Mouse (Mus musculus) thymus, adult 2 months (tissue): Measurements from ENCODE around the gene Mycbpap. TPM values are rescaled to one million over a fixed set of nuclear protein-coding genes. Genes with fewer than 3 reads are reported as not detected.
A peak's percentile ranks its signal among the peaks of the same experiment; 100 is the strongest.

Experiments used
- DNase-seq: peaks from one replicate; pipeline ENCODE4 v3.0.0; 2021
- H3K27ac ChIP-seq: fragments of 200-500 bp; 2 replicates; pipeline ENCODE4 v1.5.1; 2012; ENCODE audit warnings: low read length, control low read depth; ENCODE audit not compliant: control insufficient read depth, insufficient read depth
- H3K27me3 ChIP-seq: fragments of 200-500 bp; 2 replicates; pipeline ENCODE4 v1.6.1; 2012; ENCODE audit warnings: mild to moderate bottlenecking, low read length, moderate library complexity, mixed read lengths; ENCODE audit not compliant: control insufficient read depth, insufficient read depth
- H3K36me3 ChIP-seq: fragments of 200-500 bp; 2 replicates; pipeline ENCODE4 v1.6.1; 2012; ENCODE audit warnings: mild to moderate bottlenecking, low read length, moderate library complexity; ENCODE audit not compliant: control insufficient read depth, insufficient read depth
- H3K4me1 ChIP-seq: fragments of 200-500 bp; replicated peaks from 2 replicates; pipeline ENCODE4 v1.6.1; 2012; ENCODE audit warnings: low read length; ENCODE audit not compliant: control insufficient read depth, insufficient read depth
- H3K4me3 ChIP-seq: fragments of 200-500 bp; 2 replicates; pipeline ENCODE4 v1.5.1; 2012; ENCODE audit warnings: mild to moderate bottlenecking, low read length, control low read depth, moderate library complexity; ENCODE audit not compliant: control insufficient read depth, insufficient read depth
- CTCF ChIP-seq: fragments of 200-500 bp; IDR thresholded peaks from 2 replicates; pipeline ENCODE4 v1.5.1; 2012; ENCODE audit warnings: mild to moderate bottlenecking, control low read depth, low read length, moderate library complexity, borderline replicate concordance; ENCODE audit not compliant: control insufficient read depth, poor library complexity, insufficient read depth; ENCODE audit errors: extremely low read depth
- POLR2A ChIP-seq: fragments of 200-500 bp; IDR thresholded peaks from 2 replicates; pipeline ENCODE4 v1.6.1; 2012; ENCODE audit warnings: mild to moderate bottlenecking, low read length, control low read depth, moderate library complexity; ENCODE audit not compliant: control insufficient read depth, poor library complexity, insufficient read depth; ENCODE audit errors: extremely low read depth
- WGBS: fragments of 180-500 bp; shearing (Covaris S2); methylation state at CpG from one replicate; pipeline ENCODE4 v1.1.7; 2018; 5-methylcytosine and 5-hydroxymethylcytosine counted together
- polyA plus RNA-seq: library from polyadenylated mRNA; depleted of rRNA; stranded (reverse); fragments of >200 nt; gene quantifications from 2 replicates; pipeline ENCODE4 v1.2.3, GENCODE M21; 2012; rRNA removed

Gene Mycbpap
- 0.13 and 0.19 TPM in 2 replicates for polyA plus RNA-seq

DNA sequence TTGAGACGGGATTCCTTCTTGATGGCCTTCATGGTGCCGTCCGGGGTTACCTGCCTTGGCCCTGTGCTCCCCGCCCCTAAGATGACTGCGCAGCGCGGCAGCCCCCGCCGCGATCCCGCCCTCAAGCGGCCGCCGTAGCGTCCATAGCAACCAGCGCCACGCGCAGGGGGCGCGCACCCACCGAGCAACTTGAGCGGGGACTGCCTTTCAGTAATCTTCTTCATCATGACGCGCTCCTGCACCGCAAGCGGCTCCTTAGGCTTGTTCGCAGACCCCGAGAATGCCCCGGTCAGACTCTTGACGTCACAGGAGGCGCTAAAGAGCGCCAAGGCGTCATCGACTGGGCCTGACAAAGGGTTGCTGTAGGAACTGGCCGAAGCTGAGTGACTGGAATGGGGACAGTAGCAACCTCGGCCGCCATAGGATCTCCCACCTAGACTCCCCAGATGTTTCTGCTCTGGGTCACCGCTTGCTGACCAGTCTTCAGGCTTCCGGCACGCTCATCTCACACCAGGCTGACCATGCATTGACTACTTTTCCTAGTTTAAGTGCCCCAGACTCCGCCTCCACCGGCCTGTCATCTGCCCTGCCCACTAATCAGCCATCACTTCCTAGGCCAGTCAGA lies at the start of gene Mycbpap:
Gene Mycbpap, minus strand, starts transcription at position 524 of the 625 bp plus-strand sequence.
- no peaks in the 10 kb centered on the region; the same call in 1 of the 2 replicates for H3K4me1 ChIP-seq
- no peak for TF ChIP-seq CTCF
- no peak for TF ChIP-seq POLR2A
- no peak within 1 kb of the TSS for H3K27ac ChIP-seq
- no peaks in the 10 kb centered on the region for H3K36me3 ChIP-seq
- no peaks in the 10 kb centered on the region for H3K27me3 ChIP-seq
- WGBS = 6% methylated on average over 41 of the region's 42 CpGs
- peak; percentile 14 for DNase-seq
- H3K4me3 ChIP-seq = peak within 1 kb of the TSS; percentile 26

- H3K4me3 ChIP-seq = peak overlapping the region; percentile 2; the same call in 1 of the 2 replicates
- peak overlapping the region; percentile 88 for H3K27ac ChIP-seq
- no peaks in the 10 kb centered on the region for H3K36me3 ChIP-seq
- no peak for TF ChIP-seq CTCF
- TF ChIP-seq POLR2A = no peak
- peaks cover 12% of the 10 kb centered on the region for H3K4me1 ChIP-seq
- 21% methylated on average over 9 of the region's 9 CpGs for WGBS
- no peaks in the 10 kb centered on the region; the same call in 1 of the 2 replicates for H3K27me3 ChIP-seq
- peak; percentile 55 for DNase-seq
Measured at GRCm38 (mm10) chr11:94570612-94571011, 49.1 kb upstream of the Mycbpap start.

GRCm38 (mm10) chr11:94567326-94567725 lies 45.8 kb upstream of the Mycbpap start:
- no peak for DNase-seq
- H3K4me1 ChIP-seq = peaks cover 31% of the 10 kb centered on the region
- H3K4me3 ChIP-seq = no peak overlapping the region

DNA sequence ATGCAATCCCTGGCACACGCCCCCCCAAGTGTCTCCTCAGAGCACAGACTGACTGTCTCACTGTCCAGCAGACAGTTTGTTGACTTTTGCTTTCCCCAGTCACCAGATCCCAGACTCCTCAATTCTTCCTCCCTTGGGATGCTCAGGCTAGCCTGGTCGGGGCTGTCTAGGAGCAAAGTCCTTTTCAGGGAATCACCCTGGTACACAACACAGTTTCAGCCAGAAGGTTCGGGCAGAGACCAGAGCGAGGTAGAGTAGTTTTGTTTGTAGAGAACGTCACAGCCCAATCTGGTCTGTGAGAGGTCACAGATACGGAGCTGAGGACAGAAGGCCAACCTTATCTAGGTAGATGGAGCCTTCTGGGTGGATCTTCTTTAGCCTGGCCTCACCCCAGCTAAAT lies 45.0 kb upstream of the Mycbpap start:
- no peak overlapping the region for H3K27ac ChIP-seq
- no peak overlapping the region for H3K4me3 ChIP-seq
- TF ChIP-seq CTCF (no peak), POLR2A (no peak)
- H3K4me1 ChIP-seq = peaks cover 31% of the 10 kb centered on the region
- peaks cover 4% of the 10 kb centered on the region; the same call in 1 of the 2 replicates for H3K27me3 ChIP-seq
- no peak for DNase-seq
- no peaks in the 10 kb centered on the region for H3K36me3 ChIP-seq
- WGBS = 94% methylated on average over 6 of the region's 6 CpGs

More at GRCm38 (mm10) chr11:94567326-94567725, 45.8 kb upstream of the Mycbpap start:
- no peak overlapping the region for H3K27ac ChIP-seq
- 97% methylated on average over 7 of the region's 7 CpGs for WGBS
- TF ChIP-seq POLR2A (no peak), CTCF (no peak)
- peaks cover 4% of the 10 kb centered on the region; the same call in 1 of the 2 replicates for H3K27me3 ChIP-seq
- no peaks in the 10 kb centered on the region for H3K36me3 ChIP-seq

GRCm38 (mm10) chr11:94565151-94565479 lies 43.6 kb upstream of the Mycbpap start:
- H3K36me3 ChIP-seq = no peaks in the 10 kb centered on the region
- WGBS = 46% methylated on average over 16 of the region's 16 CpGs
- H3K4me1 ChIP-seq = peaks cover 20% of the 10 kb centered on the region
- peaks cover 4% of the 10 kb centered on the region; the same call in 1 of the 2 replicates for H3K27me3 ChIP-seq
- no peak overlapping the region for H3K27ac ChIP-seq
- no peak for TF ChIP-seq CTCF
- H3K4me3 ChIP-seq = no peak overlapping the region
- no peak for DNase-seq

DNA sequence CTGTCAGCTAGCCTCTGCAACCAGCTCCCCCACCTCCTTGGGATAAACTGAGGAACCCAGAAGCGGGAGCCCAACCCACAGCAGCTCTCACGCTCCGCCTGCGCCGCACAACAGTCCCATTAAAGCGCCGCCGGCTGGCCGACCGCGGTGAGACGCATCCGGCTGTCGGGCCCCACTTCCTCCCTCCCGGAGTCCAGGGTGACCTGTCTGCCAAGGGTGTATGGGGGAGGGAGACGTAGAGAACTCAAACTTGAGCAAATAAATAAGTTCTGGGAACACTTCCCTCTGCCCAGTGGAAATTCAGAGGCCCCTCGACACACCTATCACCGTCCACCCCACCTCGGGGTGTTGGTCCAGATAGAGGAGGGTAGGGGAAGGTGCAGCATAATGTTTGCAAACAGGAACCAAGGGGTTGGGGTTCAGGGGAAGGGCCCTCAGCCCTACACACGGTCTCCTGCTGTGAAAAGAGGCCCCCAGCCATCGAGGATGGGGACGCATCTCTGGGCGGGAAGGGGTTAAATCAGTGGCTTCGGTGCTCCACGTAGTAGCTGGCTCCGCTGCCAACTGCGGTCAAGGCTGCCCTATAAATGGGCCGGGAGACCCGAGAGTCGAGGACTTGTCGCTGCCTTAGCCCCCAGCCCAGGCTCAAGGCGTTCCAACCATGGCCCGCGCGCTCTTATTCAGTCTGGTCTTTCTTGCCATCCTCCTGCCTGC lies 43.1 kb upstream of the Mycbpap start, which contains the start of gene Chad:
Gene Chad, plus strand, starts transcription at position 611 of the 714 bp plus-strand sequence.
- H3K36me3 ChIP-seq = no peaks in the 10 kb centered on the region
- H3K4me1 ChIP-seq = peaks cover 18% of the 10 kb centered on the region
- H3K27me3 ChIP-seq = peaks cover 4% of the 10 kb centered on the region; the same call in 1 of the 2 replicates
- peak; percentile 48 for DNase-seq
- TF ChIP-seq POLR2A (no peak), CTCF (no peak)
- H3K27ac ChIP-seq = no peak within 1 kb of the TSS
- H3K4me3 ChIP-seq = 0 out of 2 replicates have a peak within 1 kb of the TSS, but pooled peaks have one; percentile 8
- 8% methylated on average over 35 of the region's 35 CpGs for WGBS

DNA sequence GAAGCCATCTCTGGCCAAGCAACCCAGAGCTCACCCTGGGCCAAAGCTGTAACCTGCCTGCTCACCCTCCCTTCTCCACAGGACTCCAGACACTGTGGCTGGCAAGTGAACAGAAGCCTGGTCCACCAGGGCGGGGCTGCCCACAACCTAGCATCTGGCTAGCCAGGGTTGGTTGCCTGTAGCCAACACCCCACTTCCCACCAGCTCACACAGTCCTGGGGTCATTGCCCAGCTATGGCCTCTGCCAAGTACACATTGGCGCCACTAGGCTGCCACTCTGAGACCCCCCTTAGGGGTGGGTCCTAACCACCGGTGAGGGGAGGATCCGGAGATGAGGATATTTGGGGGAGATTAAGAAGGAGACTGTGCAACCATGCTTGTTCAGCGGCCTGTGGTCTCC lies 42.3 kb upstream of the Mycbpap start:
- H3K36me3 ChIP-seq = no peaks in the 10 kb centered on the region
- 15% methylated on average over 5 of the region's 5 CpGs for WGBS
- H3K27ac ChIP-seq = no peak overlapping the region
- no peak for TF ChIP-seq POLR2A
- no peak for TF ChIP-seq CTCF
- DNase-seq = no peak
- peaks cover 18% of the 10 kb centered on the region for H3K4me1 ChIP-seq
- H3K27me3 ChIP-seq = peaks cover 4% of the 10 kb centered on the region; the same call in 1 of the 2 replicates
- H3K4me3 ChIP-seq = no peak overlapping the region
